Mouse (Mus musculus): ENCODE measurements around the gene Nosip.
"Not testable (repeated sequence)": the region's sequence is repeated elsewhere in the genome, so short reads cannot be mapped to it uniquely, and the experiment has no call there.

Gene Nosip

DNA sequence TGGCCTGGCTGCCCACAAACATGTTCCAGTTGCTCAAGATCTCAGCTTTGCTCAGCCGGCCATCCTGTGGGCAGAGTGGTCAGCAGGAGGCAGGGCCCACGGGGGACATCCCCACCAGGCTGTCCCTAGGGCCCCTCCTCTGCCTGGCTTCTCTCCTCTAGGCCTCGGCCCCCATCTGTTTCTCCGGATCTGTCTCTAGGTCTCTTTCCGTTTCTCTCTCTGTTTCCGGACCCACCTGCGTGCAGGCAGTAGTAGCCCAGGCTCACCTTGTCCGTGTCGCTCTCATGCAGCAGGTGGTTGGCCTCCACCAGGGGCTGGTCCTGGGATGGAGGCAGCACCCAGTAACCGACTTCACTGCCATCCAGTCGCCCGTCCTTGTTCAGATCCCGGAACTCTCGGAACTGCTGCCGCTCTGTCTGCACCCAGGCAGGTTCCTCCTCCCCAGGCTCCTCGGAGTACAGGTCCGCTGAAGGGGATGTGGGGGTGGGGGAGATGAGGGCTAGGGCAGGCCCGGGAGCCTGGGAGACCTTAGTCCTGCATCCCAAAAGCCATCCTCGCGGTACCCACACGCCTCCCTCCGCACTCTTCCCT, 21.2 kb downstream of the Nosip start:
- no peak for DNase-seq (ENCODE audit: extremely low read depth, insufficient read length, low spot score)

DNA sequence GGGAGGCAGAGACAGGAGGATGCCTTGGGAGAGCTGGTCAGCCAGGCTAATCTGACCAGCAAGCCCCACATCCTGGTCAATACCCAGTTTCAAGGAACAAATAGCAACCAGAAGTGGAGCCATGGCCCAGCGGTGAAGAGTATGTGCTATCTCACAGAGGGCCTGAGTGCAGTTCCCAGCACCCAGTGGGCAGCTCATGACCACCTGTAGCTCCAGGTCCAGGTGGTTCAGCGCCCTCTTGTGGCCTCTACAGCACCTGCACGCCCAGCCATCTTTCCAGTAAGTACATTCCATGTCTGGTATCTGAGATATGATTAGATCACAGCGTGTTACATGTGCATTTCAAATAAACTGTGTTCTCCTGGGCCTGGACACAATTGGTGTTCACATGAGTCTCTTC, 23.9 kb downstream of the Nosip start:
- no peak for DNase-seq (ENCODE audit: extremely low read depth, insufficient read length, low spot score)

DNA sequence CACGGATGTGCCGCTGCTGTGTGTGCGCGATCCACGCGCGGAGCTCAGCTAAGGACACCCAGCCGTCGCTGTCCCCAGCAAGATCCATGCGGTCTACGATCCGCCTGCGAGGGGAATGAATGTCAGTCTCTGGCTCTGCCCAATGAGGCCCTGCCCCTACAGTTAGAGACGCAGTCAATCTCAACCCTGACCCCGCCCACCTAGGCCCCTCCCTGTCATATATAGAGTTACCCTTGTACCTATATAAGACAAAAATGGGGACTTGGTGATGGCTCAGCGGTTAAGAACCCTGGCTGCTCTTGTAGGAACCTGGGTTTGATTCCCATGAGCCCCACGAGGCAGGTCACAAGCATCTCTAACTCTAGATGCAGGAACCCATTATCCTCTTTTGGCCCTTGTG, 26.4 kb downstream of the Nosip start:
- DNase-seq (ENCODE audit: extremely low read depth, insufficient read length, low spot score), result no peak

DNA sequence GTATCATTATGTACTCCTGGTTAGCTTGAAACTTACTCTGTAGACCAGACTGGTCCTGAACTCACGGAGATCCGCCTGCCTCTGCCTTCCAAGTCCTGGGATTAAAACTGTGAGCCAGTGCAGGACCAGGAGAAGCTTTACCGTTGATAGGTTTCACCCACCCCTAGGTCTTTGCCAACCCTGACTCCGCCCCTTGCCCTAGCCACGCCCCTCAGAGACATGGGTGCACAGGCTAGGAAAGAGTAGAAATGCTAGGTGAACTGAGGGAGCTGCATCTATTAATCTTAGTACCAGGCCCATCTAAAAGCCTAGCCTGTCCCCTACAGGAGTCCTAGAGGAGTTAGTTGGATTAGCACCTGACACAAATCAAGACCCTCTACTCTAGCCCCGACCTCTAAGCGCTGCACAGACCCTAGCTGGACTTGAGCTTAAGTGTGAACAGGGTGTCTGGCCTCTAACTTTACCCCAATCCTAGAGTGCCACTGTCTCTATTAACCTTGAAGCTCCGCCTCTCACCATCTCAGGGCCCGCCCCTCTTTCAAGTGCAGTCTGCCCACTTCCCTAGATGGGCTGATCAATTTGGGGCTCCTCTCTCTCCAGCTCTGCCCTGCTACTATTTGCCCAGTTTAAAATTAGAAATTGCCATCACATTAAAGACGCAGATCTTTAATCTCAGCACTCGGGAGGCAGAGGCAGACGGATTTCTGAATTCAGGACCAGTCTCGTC, 28.2 kb downstream of the Nosip start:
- DNase-seq (ENCODE audit: extremely low read depth, insufficient read length, low spot score), result no peak

DNA sequence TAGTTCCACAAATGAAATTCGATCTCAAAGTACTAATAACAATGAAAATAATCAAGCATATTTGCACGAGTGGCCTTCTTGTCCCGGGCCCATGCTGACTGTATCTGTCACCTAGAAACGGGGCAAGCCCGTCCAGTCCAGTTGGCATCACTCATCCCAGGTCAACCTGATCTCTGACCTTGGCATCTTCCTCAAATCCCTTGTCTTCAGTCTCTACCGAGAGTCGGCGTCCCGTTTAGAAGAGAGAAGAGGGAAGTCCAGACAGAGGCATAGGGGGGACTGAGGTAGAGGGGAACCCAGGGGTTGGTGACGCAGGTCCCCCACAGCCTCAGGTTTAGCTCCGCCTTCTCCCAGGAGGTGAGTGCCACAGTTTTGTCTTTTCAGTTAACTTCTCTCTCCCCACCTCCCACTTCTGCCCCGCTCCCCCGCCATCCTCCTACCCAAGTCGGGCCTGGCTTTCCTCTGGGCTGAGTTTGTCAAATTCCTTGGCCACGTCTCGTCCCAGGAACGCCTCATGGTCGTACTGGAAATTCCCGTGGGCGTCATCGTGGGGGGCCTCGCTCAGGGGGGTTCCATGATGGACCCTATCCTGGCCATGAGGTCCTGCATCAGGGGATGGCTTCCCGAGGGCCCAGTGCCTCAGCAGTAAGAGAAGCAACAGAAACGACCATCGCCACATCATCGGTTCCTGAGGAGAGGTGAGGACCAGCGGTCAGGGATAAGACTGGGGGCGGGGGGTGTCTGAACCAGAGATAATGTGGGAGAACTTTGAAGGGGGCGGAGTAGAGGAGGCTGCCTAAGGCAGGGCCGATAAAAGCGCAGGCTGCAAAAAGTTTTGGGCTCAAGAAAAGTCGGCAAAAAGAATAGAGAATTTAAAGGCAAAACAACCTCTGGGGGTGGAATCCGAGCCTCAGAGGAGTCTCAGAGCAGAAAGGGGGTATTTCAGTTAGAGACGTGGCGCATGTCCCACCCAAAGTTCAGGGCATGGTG, 29.1 kb downstream of the Nosip start:
- DNase-seq (ENCODE audit: extremely low read depth, insufficient read length, low spot score), result no peak

DNA sequence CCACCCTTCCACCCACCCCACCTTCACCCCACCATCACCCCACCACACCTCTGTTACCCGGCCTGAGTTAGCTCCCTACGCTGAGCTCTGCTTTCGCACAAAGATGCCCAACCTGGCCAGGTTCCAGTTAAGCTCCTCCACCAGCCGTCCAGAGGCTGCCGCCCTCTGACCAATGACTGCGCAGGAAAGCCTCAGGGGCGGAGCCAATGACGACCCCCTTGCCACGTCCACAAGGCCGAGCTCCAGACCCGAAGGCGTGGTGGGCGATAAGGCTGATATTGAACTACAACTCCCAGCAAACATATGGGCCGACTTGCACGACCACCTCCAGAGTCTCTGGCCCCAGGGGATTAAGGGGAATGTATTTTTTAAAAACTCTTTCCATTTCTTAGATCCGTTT, 29.8 kb downstream of the Nosip start, which contains the start of gene Rcn3:
TSS of gene Rcn3 (minus strand) at position 174 of the 400 bp plus-strand sequence.
- DNase-seq (ENCODE audit: extremely low read depth, insufficient read length, low spot score), result no peak

DNA sequence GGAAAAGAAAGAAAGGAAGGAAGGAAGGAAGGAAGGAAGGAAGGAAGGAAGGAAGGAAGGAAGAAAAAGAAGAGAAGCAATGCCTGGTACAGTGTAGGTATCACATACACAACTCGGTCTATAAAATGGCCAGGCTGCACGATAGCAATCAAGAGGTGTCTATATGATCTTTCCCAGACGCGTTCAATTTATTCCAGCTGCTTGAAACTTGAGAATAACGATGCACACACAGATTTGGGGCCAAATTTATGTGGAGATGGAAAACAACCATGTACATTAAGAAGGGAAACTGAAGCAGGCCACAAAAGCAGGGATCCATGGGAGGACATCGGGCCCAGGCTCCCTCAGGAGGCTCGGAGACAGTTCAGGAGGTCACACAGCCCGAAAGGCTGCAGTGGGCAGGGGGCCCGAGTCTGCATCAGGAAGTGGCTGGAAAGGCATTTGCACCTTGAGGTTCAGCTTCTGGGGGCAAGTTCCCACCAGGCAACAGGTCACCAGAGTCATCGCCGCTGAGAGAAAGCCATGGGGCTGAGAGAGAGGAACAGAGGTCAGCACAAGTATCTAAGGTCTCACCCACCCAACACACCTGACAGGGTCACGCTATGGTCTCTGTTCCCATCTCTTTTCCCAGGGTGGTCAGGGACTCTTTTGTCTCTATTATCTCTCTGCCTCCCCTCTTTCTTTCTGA, 30.7 kb downstream of the Nosip start:
- no peak for DNase-seq (ENCODE audit: extremely low read depth, insufficient read length, low spot score)

DNA sequence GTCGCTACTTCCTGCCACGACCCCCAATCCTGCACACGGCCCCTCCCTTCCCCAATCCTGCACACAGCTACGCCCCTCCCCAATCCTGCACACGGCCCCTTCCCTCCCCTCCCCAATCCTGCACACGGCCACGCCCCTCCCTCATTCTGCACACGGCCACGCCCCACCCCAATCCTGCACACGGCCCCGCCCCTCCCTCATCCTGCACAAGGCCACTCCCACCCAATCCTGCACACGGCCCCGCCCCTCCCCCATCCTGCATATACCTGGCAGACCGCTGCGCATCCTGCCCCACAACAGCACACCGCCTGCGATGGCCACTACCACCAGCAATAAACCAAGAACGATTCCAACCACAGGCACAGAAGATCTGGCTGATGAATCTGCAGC, 31.3 kb downstream of the Nosip start:
- no peak for DNase-seq (ENCODE audit: extremely low read depth, insufficient read length, low spot score)

DNA sequence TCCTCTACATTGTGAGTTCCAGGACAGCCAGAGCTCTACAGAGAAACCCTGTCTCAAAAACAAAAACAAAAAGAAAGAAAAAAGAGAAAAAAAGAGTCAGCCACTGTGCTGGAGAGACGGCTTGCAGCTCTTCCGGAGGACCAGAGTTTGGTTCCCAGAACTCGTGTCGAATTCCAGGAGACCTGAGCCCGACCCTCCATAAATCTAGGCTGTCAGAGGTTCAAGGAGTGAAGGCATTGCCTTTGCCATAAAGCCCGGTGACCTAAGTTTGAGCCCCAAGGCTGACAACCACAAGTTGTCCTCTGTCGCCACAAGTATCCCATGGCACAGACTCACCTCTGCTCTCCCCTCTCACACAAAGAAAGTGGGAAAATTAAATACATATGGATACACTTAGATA, 31.9 kb downstream of the Nosip start:
- DNase-seq (ENCODE audit: extremely low read depth, insufficient read length, low spot score), result no peak

DNA sequence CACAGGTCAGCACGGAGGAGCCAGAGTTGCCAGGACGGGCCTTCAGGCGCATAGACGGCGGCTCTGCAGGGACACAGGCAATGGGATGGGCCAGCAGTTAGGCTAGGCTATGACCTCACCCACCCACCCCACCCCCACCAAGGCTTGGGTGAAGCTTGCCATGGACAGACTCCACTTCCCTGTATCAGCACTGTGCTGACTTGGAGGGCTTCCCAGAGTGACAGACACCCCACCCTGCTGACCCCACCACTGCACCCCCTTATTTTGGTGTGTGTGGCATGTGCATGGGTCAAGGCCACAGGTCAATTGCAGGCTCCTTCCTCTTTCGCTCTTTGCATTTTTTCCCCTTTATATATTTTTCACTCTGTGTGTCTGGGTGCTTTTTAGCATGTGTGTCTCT, 33.1 kb downstream of the Nosip start:
- DNase-seq (ENCODE audit: extremely low read depth, insufficient read length, low spot score), result no peak

DNA sequence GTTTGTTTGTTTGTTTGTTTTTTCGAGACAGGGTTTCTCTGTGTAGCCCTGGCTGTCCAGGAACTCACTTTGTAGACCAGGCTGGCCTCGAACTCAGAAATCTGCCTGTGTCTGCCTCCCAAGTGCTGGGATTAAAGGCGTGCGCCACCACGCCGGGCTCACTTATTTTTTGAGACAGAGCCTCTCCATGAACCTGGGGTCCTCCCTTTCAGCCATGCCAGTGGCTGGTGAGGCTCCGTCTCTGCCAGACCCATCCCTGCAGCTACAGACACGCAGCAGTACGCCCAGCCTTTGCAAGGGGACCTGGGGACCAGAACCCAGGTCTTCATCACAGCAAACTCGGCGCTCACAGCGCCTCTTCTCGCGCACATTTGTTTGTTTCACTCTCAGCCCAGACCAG, 33.7 kb downstream of the Nosip start:
- not testable (repeated sequence) for DNase-seq (ENCODE audit: extremely low read depth, insufficient read length, low spot score)

DNA sequence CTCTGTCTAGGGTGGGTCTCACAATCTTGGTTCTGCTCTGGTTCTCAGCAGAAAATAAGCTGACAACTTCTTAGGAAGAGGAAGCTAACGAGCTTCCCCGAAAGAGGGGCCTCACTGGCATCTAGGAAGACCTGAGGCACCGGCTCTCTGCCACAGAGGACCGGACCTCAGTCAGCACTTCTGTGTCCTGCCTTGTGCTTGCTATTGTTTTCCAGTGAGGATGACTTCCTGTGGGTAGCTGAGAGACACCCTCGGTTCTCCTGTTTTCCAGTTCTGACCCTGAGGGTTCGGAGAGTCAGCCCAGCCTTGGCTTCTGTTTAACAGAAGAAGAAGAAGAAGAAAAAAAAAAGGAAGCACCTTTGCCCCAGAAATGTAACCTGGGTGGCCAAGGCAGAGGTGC, 35.2 kb downstream of the Nosip start:
- no peak for DNase-seq (ENCODE audit: extremely low read depth, insufficient read length, low spot score)

DNA sequence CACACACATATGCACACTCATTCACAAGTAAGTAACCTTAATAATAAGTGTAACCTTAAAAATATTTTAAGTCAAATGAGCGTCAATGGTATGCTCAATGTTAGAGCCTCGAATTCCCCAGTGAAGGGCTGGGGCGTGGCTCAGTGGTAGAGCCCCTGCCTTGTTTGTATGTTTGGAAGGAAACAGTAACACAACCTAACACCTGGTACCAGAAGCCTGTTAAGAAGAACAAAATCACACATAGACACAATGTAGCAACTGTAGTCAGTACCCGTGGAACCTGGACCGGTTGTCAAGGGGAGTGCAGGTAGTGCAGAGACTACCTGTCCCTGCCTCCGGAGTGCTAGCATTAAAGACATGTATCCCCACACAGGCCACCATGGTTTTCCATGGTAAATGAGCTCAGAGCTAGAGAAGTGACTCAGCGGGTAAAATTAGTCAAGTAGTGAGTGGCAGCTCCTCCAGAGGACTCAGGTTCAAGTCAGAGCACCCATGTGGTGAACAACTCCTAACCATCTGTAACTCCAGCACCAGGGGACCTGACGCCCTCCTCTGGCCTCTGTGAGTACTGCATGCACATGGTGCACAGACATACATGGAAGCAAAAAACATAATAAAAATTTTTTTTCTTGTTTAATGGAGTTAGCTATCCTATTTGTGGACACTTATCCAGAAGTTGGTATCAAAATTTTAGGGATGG, 36.5 kb downstream of the Nosip start:
- no peak for DNase-seq (ENCODE audit: extremely low read depth, insufficient read length, low spot score)

DNA sequence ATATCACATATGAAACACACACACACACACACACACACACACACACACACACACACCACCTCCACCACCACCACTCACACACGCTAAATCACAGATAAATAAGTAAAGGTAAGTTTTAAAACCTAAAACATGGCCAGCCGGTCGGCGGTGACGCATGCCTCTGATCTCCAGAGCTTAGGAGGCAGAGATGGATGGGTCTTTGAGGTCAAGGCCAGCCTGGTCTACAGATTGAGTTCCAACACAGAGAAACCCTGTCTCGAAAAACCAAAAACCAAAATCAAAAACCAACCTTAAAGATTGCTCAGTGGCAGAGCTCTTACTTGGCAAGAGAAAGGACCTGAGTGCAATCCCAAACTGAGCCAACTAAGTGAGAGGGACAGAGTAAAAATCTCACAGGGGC, 37.8 kb downstream of the Nosip start:
- DNase-seq (ENCODE audit: extremely low read depth, insufficient read length, low spot score), result no peak

DNA sequence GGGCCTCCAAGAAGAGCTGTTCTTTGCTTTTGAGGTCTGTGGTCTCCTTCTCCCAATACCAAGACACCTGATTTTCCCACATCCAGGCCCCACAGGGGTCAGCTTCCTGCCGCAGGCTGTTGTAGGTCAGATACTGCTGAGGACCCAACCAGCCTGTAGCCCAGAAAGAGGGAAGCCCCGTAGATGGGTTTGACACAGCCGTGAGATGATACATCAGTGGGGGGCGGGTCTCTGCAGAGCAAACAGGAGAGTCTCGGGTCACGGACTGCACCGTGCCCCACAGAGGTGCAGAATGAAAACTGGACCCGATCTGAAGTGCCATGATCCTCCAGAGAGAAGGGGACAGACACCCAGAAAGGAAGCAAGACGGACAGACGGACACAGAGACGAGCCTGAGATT, 40.2 kb downstream of the Nosip start:
- DNase-seq (ENCODE audit: extremely low read depth, insufficient read length, low spot score), result no peak

DNA sequence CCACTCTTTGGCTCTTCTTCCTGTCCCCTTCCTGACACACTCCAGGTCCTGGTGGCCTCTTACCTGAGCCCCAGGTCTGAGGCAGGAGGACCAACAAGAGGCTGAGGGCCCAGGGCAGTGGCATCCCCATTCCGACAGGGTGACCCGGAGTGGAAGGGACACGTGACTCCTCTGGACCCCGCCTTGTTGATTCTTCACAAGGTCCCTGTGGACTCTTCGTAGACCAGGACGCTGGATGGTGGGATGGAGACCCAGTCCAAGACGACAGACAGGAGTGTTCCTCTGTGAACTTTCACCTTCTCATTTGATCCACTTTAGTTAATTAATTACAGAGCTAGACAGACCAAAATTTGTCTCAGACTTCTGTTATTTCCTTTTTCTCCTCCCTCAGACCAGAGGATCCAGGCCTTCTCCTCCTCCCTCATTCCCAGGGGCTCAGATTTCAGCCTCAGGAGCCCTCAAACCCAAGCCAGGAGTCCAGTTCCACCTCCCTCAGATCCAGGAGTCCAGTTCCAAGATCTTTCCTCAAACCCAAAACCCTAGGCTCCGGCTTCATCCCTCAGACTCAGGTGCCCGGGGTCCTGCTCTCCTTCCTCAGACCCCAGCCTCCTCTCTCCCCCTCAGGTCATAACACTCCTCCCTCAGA, 40.8 kb downstream of the Nosip start:
- DNase-seq (ENCODE audit: extremely low read depth, insufficient read length, low spot score), result no peak

DNA sequence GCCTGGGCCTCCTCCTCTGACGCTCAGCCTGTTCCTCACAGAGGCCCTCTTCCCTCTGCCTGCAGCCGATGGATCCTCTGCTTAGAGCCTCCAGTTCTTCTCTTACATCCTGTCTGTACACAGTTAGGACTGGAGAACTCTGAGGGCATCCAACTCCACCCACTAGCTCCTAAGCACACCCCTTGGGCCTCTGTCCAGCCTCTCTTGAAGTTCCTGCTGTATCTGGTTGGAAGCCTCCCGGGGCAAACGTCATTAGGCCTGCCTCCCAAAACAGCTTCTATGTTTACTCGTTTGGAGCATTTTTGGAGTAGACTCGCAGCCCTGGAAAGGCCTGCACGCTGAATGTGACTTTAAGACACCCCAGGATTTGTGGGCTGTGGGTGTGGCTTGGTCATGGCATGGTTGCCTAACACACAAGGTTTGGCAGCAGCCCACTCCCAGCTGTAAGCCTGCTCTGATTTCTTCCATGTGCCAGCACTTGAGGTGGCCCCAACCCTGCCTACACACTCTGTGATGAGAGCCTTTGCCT, 41.5 kb downstream of the Nosip start, which contains the start of gene Fcgrt:
TSS of gene Fcgrt (minus strand) at position 200 of the 529 bp plus-strand sequence.
- peak; percentile 83 for DNase-seq (ENCODE audit: extremely low read depth, insufficient read length, low spot score)

DNA sequence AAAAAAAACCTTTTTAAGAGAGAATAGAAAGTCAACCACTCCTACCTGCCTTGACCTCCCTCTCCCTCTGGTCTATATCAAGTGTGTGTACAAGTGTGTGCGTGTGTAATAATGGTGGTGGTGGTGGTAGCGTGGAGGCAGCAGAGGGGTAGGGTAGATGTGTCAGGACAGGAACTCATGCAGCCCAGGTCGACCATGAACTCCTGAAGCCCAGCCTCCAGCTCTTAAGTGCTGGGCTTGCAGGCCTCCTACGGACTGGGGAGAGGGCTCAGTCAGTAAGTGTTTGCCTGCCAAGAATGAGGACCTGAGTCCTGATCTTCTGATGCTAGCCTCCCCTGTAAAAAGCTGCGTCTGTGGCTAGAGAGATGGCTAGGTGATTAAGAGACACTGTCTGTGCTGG, 42.7 kb downstream of the Nosip start:
- DNase-seq (ENCODE audit: extremely low read depth, insufficient read length, low spot score), result no peak

DNA sequence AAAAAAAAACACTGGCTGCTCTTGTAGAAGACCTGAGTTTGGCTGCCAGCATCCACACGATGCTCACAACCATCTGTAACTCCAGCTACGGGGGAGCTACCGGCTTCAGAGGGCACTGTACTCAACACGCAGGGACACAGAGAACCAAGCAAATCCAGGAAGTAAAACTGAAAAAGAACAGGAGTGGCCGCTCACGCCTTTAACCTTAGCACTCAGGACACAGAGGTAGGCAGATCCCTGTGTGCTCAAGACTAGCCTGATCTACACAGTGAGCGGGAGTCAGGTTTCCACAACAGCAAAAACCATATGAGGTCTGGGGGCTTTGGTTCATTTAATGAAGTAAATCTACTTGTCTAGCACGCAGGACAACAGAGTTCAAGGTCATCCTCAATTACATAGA, 43.3 kb downstream of the Nosip start:
- DNase-seq (ENCODE audit: extremely low read depth, insufficient read length, low spot score), result no peak

Data from 3134 (cell line).